Mouse (Mus musculus) left cerebral cortex, postnatal 10 days (tissue): ENCODE data around the gene Dguok. TPM values are rescaled to one million over a fixed set of nuclear protein-coding genes. Genes with fewer than 3 reads are reported as not detected.

Experiments
- DNase-seq, 2 experiments: peaks; one replicate each; pipeline ENCODE4 v3.0.0; 2021 to 2022; ENCODE audit warnings: low spot score in 2 of 2, mixed read lengths in 1 of 2; ENCODE audit errors: extremely low spot score in 1 of 2
- intact Hi-C: fragments of 180-260 bp; cut with DNase I; formaldehyde crosslinking; loops from one replicate; pipeline ENCODE4 v1.15.1; 2025
- total RNA-seq, 2 experiments: library from RNA; stranded (reverse); gene quantifications; 2 replicates each; pipeline ENCODE4 v1.2.3; 2021

Dguok gene
- total RNA-seq, 2 experiments from 2014 or later = 26.5 to 27.6 TPM

- intact Hi-C loops = no loop called here
- DNase-seq = no peak
These were observed 35.0 kb downstream of the Dguok start for GRCm38 (mm10) chr6:83471739-83472138.

DNA sequence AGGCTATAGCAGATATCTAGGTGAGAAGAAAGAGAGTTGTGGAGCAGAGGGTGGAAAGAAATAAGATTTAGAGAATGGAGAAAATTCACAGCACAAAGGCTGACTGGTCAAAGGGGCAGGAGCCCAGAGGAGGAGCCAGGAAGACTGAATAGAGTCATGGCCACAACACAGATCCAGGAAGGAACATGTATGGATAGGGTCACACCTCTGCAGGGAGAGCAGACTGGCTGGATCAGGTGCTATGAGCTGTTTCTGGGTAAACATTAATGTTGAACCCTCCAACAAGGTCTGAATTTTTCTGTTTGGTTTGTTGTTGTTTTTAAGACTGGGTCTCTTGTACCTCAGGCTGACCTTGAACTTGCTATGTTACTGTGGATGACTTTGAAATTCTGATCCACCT lies 42.8 kb downstream of the Dguok start:
- intact Hi-C loops = no loop called here
- no peak for DNase-seq

GRCm38 (mm10) chr6:83459034-83459644 lies 47.6 kb downstream of the Dguok start, which contains the start of gene Tet3:
Gene Tet3, minus strand, starts transcription at chr6:83459084.
- intact Hi-C loops = no loop called here

GRCm38 (mm10) chr6:83456984-83457810 lies 49.6 kb downstream of the Dguok start:
- intact Hi-C loops = no loop called here
- DNase-seq = no peak

More at GRCm38 (mm10) chr6:83459034-83459644, 47.6 kb downstream of the Dguok start, which contains the start of gene Tet3:
- no peak for DNase-seq

DNA sequence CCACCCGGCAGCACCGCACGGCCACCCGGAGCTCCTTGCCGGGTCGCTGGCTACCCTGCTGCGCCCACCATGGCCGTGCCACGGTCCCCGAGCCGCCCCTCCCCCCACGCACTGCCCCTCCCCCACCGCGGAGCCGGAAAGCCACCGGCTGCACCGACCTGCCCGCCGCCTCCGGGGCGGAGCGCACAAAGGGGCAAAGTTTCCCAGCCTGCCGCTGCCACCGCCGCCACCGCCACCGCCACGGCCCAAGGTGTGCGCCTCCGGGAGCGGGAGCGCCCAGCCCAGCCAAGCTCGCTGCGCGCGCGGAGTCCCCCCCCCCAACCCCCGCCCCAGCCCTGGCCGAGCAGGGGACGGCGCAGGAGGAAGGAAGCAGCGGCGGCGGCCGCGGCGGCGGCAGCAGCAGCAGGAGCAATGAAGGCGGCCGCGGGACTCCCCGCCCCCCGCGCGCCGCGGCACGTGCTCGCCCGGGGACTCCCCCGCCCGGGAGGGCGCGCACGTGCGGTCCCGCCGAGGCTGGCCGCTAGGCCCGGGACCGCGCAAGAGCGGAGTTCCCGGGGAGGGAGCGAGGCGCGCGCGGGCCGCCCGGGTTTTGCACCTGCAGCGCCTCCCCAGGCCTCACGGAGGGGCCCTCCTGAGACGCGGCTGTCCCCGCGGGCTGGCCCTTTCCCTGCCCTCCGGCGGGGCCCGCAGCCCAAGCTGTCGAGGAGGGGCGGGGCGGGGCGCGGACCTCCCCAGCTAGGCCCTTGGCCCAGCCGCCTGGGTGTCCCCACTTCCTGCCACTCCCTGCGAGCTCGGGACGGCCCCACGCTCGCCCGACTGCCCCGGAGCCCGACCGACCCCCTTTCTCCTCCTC lies 50.4 kb downstream of the Dguok start:
- intact Hi-C loops = no loop called here
- peak in 1 of 2 experiments; percentile 87 for DNase-seq

DNA sequence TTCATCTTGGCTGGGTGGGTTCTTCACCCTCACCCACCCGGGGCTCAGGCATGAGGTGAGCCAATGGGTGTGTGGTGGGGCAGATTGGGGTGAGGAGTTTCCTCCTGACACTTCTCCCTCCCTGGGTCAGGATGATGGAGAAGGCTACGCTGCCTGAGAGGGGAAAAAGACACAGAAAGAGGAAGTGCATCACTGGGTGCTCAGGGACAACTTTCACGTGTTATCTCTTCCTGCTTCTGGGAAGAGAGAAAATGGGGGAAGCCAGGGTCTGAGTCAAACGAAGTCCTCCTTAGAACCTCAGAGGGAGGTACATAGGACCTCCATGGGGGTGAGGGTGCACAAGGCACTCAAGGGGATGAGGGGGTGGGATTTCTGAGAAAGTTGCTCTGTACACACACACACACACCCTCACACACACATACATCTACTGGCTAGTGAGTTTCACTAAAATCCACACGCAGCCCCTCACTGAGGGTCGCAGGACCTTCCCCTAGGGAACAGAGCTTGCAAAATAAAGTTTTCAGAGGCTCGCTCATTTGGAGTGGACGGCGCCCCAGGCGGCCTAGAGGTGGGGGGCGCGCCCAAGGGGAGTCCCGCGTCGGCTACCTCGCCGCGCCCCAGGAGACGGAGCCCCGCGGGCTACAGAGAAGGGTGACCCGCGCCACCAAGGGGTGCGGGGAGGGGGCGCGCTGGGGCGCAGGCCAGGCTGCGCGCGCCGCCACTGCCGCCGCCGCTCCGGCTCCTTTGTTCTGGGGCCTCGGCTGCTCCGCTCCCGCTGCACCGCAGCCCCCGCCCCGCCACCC lies 51.2 kb downstream of the Dguok start:
- intact Hi-C loops = no loop called here
- peak in 1 of 2 experiments; percentile 60 for DNase-seq

- intact Hi-C loops = no loop called here
- no peak for DNase-seq
These were observed 53.1 kb downstream of the Dguok start for GRCm38 (mm10) chr6:83453706-83454105.

DNA sequence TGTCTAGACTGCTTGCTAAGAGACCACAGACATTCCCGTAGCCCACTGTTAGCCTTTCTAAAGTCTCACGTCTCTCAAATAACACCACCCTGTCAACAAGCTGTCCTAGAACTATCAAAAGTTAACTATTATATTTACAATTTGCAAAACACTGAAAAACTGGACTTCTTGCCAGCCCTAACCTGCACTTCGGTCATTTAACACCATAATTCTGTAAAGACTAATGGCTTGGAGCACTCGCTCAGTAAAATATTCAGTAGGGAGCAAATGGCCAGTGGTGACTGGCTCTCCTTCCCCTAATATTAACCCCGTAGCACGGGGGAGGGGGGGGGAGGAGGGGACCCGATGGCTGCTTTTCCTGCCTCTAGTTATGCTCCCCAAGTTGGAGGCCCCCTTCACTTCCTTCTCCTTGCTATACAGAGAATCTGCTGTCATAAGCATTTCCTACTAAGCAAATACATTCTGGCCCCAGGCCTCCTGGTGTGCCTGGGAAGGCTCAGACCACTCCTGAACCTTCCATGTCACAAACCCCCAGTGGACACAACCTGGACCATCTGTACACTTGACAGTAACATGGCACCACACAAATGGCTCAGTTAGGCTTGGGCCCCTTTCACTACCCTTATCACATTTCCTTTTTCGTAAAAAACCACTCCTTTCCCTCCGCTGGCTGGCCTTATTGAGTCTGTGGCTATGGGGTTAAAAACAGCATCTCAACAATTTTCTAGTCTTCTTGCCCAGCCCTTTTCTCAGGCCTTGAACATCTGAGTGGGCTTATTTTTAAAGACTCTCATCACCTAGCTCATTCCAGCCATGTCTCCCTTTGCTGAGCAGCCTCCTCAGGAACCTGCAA lies 56.1 kb downstream of the Dguok start:
- no peak for DNase-seq
- intact Hi-C loops = no loop called here

DNA sequence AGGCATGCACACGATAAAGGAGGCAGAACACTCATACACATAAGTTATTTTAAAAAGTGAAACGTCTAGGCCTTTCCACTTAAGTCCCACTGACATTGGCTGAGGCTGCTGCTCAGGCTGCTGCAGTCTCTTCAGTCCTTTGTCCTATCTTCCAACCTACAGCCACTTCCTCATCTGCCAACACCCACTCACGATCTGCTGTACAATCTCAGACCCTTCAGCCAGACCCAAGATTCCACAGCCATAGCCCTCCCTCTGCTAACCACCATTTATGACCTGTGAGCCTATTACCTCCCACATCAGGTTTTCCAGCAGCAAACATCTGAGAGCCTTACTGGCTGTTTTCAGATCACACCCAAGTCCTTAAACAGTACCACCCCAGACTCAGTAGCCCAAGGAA lies 57.3 kb downstream of the Dguok start:
- intact Hi-C loops = no loop called here

GRCm38 (mm10) chr6:83448911-83449310 lies 57.9 kb downstream of the Dguok start:
- intact Hi-C loops = no loop called here
- no peak for DNase-seq

More for the DNA sequence above, 57.3 kb downstream of the Dguok start:
- no peak for DNase-seq

- intact Hi-C loops = no loop called here
- DNase-seq = no peak
These were observed 59.7 kb downstream of the Dguok start for GRCm38 (mm10) chr6:83447031-83447430.

DNA sequence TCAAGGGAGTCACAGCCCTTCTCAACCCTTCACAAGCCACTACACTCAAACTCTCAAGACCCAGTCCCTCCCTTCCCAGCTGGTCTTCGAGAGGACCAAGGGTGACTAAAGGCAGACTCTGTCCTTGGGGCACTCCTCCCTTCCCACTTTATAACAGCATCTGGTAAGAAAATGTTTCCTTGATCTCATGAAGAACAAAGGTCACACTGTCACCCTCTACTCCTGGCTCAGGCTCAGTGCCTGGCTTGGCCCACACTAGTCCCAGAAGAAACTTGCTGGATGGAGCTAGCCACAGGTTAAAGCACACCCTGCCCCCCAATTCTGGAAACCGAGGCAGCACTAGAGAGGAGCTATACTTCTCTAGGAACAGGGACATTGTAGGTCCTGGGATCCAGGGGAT lies 61.0 kb downstream of the Dguok start:
- intact Hi-C loops = no loop called here
- DNase-seq = no peak

DNA sequence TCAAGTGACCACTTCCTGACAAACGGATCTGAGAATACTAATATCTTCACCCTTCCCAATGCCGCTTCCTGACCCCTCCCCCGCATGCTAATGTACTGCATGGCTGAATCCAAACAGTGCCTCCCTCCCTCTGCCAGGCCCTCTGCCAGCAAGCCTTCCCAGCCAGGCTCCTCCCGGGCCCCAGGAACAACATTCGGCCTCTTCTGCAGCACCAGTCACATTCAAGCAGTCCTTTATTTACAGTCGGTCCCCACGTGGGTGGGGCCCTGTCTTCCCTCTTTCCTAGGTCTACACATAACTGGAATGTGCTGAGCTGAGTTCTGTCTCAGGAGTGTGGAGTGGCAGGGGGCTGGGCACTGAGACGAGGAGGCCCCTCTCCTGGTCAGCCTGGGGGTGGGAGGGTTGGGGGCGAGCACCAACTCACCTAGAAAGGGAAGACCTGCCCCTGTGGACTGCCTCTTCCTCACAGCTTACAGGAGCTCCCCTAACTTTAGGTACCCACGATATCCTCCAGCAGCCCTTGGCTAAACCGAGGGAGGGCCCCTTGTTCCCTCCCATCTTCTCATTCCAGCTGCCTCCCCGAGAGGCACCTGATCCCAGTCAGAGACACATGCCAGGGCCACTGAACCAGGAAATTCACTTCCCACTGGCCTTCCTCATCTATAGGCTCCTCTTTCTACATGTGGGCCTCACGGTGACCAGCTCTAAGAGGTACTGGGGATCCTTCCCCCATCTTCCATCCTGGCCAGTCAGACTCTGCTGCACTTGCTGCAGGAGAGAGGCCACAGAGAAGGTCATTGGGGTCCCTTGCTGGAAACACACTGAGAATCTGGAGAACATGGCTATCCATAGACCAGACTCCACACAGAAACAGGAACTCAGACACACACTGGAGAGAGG lies 63.1 kb downstream of the Dguok start:
- intact Hi-C loops = loop anchor here (5.0 kb wide), 1 partner anchor 59 kb away; no protein-coding TSS in a partner anchor
- DNase-seq = peak; percentile 64 to 85

DNA sequence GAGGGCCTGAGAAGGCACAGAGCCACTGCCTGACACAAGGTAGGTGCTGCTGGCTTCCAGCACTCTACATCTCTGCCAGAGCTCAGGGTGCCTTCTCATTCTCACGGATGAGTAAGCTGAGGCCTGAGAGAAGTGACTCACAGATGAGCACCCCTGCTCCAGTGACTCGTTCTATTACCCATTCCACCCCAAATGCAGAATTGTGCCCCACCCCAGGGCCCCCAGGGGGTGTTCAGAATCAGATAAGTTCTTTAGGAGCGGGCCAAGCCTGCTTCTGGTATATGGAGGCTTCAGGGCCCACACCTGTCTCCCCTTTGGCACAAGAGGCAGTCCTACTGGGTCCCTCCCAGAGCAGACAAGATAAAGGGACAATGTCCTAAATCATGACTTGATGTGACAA lies 64.1 kb downstream of the Dguok start:
- intact Hi-C loops = loop anchor here (5.0 kb wide), 1 partner anchor 60 kb away; no protein-coding TSS in a partner anchor
- no peak for DNase-seq

DNA sequence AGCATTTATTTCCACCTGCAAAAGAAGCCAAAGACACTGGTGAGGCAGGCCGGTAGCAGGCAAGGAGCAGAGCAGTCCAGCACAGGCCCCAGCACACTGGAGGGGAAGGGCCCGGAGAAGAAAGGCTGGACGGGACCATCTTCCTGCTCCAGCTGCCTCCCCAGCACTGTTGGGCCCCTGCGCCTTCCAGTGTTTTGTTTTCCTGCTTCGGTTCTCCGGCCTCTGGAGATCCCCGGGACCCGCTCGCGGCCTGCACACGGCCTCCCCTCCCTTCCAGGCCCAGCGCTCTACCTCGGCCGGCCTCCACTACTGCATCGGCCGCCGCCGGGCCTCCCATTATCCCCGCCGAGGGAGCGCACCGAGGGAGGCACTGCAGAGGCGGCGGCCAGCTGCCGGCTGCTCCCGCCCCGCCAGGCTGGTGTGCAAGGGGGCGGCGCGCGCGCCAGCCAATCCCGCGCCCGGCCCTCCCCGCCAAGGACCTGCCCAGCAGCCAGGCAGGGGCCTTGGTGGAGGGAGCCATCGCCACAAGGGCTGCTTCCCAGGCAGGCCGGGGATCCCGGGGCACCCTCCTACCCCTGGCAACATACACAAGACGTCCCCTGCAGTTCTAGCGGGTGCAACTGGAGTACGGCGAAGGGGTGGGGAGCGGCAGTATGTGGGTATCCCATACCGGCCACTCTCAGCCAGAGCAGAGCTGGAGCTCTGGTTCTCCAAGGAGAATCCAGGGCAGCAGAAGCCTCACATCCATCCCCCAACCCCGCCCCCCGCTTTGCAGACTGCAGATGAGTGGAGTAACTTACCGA lies 65.3 kb downstream of the Dguok start:
- intact Hi-C loops = loop anchor here (5.0 kb wide), 1 partner anchor 61 kb away; no protein-coding TSS in a partner anchor
- peak; percentile 79 to 95 for DNase-seq
